Mouse (Mus musculus): ENCODE data around the gene Gm20388. TPM values are rescaled to one million over a fixed set of nuclear protein-coding genes. Genes with fewer than 3 reads are reported as not detected.

Gm20388 gene
- polyA plus RNA-seq, 1 experiment from 2014 or later = 8.3 TPM

DNA sequence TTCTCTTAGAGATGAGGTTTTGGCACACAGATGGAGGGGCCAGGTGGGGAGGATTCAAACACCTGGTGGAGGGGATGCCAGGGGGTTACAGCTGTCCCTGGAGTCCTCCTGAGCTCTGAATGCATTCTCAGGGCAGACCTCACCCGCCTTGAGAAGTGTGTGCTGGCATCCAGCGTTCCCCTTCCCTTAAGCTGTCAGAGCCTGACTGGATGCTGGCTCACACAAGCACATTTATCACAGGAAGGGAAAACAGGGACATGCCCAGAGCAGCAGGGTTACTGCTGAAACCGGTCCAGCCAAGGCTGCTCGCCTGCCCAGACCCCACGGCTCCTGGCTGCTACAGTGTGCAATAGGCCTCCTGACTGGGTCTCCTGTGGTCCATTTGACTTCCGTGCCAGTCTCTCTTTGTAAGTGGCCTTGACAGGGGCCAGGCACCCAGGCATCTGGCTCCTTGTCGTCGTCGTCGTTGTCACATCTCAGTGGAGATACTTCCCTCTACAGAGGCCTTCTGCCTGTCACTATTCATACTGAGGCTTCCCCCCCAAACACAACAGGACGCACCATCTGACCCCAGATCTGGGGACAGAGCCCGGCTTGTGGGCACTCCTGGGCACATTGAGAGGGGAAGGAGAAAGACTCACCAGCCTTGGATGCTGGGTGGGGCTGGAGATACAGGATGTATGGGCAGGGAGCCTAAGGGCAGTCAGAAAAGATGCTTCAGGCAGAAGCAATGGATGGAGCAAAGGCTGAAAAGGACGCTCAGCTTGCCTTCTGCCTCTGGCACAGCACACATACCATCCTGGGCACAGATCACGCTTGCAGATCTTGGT, 2810.4 kb downstream of the Gm20388 start:
- WGBS = 58% methylated on average over 14 of the region's 14 CpGs
- no peaks in the 10 kb centered on the region for H3K4me1 ChIP-seq (replicated peaks; ENCODE audit: control insufficient read depth, insufficient read depth, low read length)
- no peak overlapping the region for H3K4me3 ChIP-seq (ENCODE audit: low read depth, low read length)
- no peak overlapping the region for H3K27ac ChIP-seq (ENCODE audit: low read depth)
- 0 out of 2 replicates have a peak, but pooled peaks cover 10% of the 10 kb centered on the region for H3K27me3 ChIP-seq (replicated peaks; ENCODE audit: control insufficient read depth, insufficient read depth, low read length)
- H3K9ac ChIP-seq (ENCODE audit: low read length) = no peak overlapping the region
- no peak for DNase-seq (ENCODE audit: low spot score)
- H3K9me3 ChIP-seq (ENCODE audit: control insufficient read depth, low read length) = no peaks in the 10 kb centered on the region
- ATAC-seq (replicated peaks; ENCODE audit: low FRiP score, low TSS enrichment, low read depth) = no peak
- H3K4me2 ChIP-seq (ENCODE audit: low read length) = no peak overlapping the region
- no peaks in the 10 kb centered on the region for H3K36me3 ChIP-seq (ENCODE audit: control insufficient read depth, insufficient read depth, low read length)

- 92% methylated on average over 6 of the region's 6 CpGs for WGBS
- Histone ChIP-seq H3K4me1 (replicated peaks; ENCODE audit: control insufficient read depth, insufficient read depth, low read length) (no peaks in the 10 kb centered on the region), H3K27ac (ENCODE audit: low read depth) (no peak overlapping the region), H3K27me3 (replicated peaks; ENCODE audit: control insufficient read depth, insufficient read depth, low read length) (0 out of 2 replicates have a peak, but pooled peaks cover 7% of the 10 kb centered on the region), H3K36me3 (ENCODE audit: control insufficient read depth, insufficient read depth, low read length) (no peaks in the 10 kb centered on the region), H3K9ac (ENCODE audit: low read length) (no peak overlapping the region), H3K4me3 (ENCODE audit: low read depth, low read length) (no peak overlapping the region), H3K4me2 (ENCODE audit: low read length) (no peak overlapping the region), H3K9me3 (ENCODE audit: control insufficient read depth, low read length) (no peaks in the 10 kb centered on the region)
- ATAC-seq (replicated peaks; ENCODE audit: low FRiP score, low TSS enrichment, low read depth) = no peak
- DNase-seq (ENCODE audit: low spot score) = no peak
Observed at GRCm38 (mm10) chr8:122725187-122725586, 2814.5 kb downstream of the Gm20388 start.

- ATAC-seq (replicated peaks; ENCODE audit: low FRiP score, low TSS enrichment, low read depth) (no peak), DNase-seq (ENCODE audit: low spot score) (no peak)
- H3K4me3 ChIP-seq (ENCODE audit: low read depth, low read length) = no peak overlapping the region
- no peak overlapping the region for H3K4me2 ChIP-seq (ENCODE audit: low read length)
- no peaks in the 10 kb centered on the region for H3K27me3 ChIP-seq (replicated peaks; ENCODE audit: control insufficient read depth, insufficient read depth, low read length)
- no peak overlapping the region for H3K9ac ChIP-seq (ENCODE audit: low read length)
- no peaks in the 10 kb centered on the region for H3K4me1 ChIP-seq (replicated peaks; ENCODE audit: control insufficient read depth, insufficient read depth, low read length)
- 66% methylated on average over 2 of the region's 2 CpGs for WGBS
- no peak overlapping the region for H3K27ac ChIP-seq (ENCODE audit: low read depth)
- no peaks in the 10 kb centered on the region for H3K36me3 ChIP-seq (ENCODE audit: control insufficient read depth, insufficient read depth, low read length)
- no peaks in the 10 kb centered on the region for H3K9me3 ChIP-seq (ENCODE audit: control insufficient read depth, low read length)
Observed at GRCm38 (mm10) chr8:122726789-122727188, 2816.1 kb downstream of the Gm20388 start.

DNA sequence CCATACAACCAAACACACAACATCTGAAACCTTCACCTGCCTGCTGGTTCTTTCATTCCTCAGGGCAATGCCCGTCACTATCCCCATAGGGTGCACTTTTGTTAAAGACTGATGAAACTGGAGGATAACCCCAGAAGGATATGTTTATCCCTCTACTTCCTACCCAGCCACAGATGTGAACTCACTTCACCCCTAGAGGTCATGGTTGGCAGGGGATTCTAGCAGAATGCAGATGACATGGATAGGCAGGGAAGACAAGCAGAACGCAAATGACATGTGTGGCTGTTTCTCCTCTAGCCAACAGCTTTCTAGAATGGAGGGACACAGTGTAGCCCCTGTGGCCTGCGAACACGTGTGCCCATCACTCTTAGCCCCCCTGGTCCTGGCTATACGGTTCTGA, 2816.8 kb downstream of the Gm20388 start:
- Histone ChIP-seq H3K4me1 (replicated peaks; ENCODE audit: control insufficient read depth, insufficient read depth, low read length) (no peaks in the 10 kb centered on the region), H3K27me3 (replicated peaks; ENCODE audit: control insufficient read depth, insufficient read depth, low read length) (no peaks in the 10 kb centered on the region), H3K36me3 (ENCODE audit: control insufficient read depth, insufficient read depth, low read length) (no peaks in the 10 kb centered on the region), H3K4me2 (ENCODE audit: low read length) (no peak overlapping the region), H3K9me3 (ENCODE audit: control insufficient read depth, low read length) (no peaks in the 10 kb centered on the region), H3K4me3 (ENCODE audit: low read depth, low read length) (no peak overlapping the region), H3K9ac (ENCODE audit: low read length) (no peak overlapping the region), H3K27ac (ENCODE audit: low read depth) (no peak overlapping the region)
- WGBS = 64% methylated on average over 5 of the region's 5 CpGs
- no peak for DNase-seq (ENCODE audit: low spot score)
- ATAC-seq (replicated peaks; ENCODE audit: low FRiP score, low TSS enrichment, low read depth) = no peak

DNA sequence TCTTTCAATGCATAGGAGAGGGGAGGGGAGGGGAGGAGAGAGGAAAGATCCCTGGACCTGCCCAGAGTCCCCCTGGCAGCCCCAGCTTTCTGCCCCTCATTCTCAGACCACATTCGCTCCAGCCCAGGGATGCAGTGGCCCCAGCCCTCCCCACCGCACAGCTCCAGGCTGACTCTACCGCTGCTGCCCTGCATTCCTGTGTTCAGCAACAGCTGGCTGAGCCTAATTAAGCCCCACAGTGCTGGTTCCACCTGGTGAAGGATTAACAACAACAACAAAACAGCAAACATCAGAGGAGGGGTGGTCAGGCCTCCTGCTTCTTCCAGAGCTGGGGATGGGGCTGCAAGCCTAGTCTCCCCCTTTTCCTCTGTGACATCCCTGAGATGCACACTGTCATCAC, 2818.0 kb downstream of the Gm20388 start:
- Histone ChIP-seq H3K4me1 (replicated peaks; ENCODE audit: control insufficient read depth, insufficient read depth, low read length) (no peaks in the 10 kb centered on the region), H3K27me3 (replicated peaks; ENCODE audit: control insufficient read depth, insufficient read depth, low read length) (no peaks in the 10 kb centered on the region), H3K27ac (ENCODE audit: low read depth) (no peak overlapping the region), H3K9ac (ENCODE audit: low read length) (no peak overlapping the region), H3K4me2 (ENCODE audit: low read length) (no peak overlapping the region), H3K36me3 (ENCODE audit: control insufficient read depth, insufficient read depth, low read length) (no peaks in the 10 kb centered on the region), H3K9me3 (ENCODE audit: control insufficient read depth, low read length) (no peaks in the 10 kb centered on the region), H3K4me3 (ENCODE audit: low read depth, low read length) (no peak overlapping the region)
- 13% methylated on average over 3 of the region's 3 CpGs for WGBS
- no peak for DNase-seq (ENCODE audit: low spot score)
- ATAC-seq (replicated peaks; ENCODE audit: low FRiP score, low TSS enrichment, low read depth) = no peak

DNA sequence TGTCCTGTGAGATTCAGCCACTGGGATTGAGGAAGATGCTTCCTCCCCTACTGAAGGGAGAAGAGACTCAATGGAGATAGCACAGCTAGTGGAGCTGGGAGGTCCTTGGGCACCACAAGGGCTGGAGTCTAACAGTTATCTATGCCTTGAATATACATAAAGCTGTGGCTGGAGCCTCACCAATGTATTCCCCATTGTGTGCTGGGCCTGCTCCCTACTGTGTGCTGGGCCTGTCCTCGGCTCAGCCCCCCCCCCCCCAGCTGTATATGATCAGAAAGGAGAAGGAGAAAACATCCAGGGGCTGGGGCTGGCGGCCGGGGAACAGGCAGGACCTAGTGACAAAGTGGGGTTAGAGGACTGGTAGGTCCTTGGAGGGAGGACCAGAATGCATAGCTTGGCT, 2824.5 kb downstream of the Gm20388 start:
- Histone ChIP-seq H3K27ac (ENCODE audit: low read depth) (no peak overlapping the region), H3K9ac (ENCODE audit: low read length) (no peak overlapping the region), H3K36me3 (ENCODE audit: control insufficient read depth, insufficient read depth, low read length) (no peaks in the 10 kb centered on the region), H3K4me1 (replicated peaks; ENCODE audit: control insufficient read depth, insufficient read depth, low read length) (no peaks in the 10 kb centered on the region), H3K4me3 (ENCODE audit: low read depth, low read length) (no peak overlapping the region), H3K9me3 (ENCODE audit: control insufficient read depth, low read length) (no peaks in the 10 kb centered on the region), H3K27me3 (replicated peaks; ENCODE audit: control insufficient read depth, insufficient read depth, low read length) (0 out of 2 replicates have a peak, but pooled peaks cover 2% of the 10 kb centered on the region), H3K4me2 (ENCODE audit: low read length) (no peak overlapping the region)
- WGBS = 64% methylated on average over 3 of the region's 3 CpGs
- DNase-seq (ENCODE audit: low spot score) (no peak), ATAC-seq (replicated peaks; ENCODE audit: low FRiP score, low TSS enrichment, low read depth) (no peak)

DNA sequence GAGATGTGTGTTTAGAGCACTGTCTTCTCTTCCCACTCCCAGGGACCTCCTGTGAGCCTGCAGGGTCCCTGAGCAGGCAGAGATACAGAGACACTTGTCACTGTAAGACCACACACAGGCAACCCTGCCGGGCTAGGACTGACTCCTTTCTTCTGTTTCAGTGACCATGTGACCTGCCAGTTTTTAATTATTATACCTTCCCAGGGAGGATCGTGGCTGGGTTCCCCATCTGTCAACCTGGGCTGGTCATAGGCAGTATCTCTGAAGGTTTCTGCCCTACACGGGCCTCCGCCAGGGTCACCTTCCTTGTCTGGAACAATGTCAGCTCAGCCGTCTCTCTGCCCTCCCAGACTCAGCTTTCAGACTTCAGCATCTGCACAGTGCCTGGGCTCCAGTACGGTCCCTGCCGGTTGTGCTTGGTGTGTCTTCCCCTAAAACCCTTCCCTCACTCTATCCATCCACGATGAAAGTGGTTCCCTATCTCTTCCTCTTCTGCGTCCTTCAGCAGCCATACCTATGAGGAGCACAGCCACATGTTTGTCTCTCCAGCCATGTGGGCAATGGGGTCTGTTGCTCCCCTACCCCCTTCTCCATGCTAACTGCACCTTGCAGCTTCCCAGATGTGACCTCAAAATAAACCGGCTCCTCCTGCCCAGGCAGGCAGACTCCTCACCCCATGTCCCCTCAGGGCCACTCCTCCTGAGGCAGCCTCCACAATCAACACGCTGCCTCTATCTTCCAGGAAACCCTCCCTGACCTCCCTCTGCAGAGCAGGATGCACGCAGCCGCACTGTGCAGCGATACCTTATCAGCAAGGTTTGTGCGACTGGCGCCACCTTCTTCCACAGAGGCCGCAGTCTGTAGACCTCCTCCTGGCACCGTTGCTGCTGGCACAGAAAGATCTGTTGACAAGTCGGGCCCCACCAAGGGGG, 2825.2 kb downstream of the Gm20388 start:
- 54% methylated on average over 19 of the region's 19 CpGs for WGBS
- ATAC-seq (replicated peaks; ENCODE audit: low FRiP score, low TSS enrichment, low read depth) (no peak), DNase-seq (ENCODE audit: low spot score) (no peak)
- Histone ChIP-seq H3K27ac (ENCODE audit: low read depth) (no peak overlapping the region), H3K4me3 (ENCODE audit: low read depth, low read length) (no peak overlapping the region), H3K36me3 (ENCODE audit: control insufficient read depth, insufficient read depth, low read length) (no peaks in the 10 kb centered on the region), H3K9me3 (ENCODE audit: control insufficient read depth, low read length) (no peaks in the 10 kb centered on the region), H3K4me2 (ENCODE audit: low read length) (no peak overlapping the region), H3K9ac (ENCODE audit: low read length) (no peak overlapping the region), H3K4me1 (replicated peaks; ENCODE audit: control insufficient read depth, insufficient read depth, low read length) (no peaks in the 10 kb centered on the region), H3K27me3 (replicated peaks; ENCODE audit: control insufficient read depth, insufficient read depth, low read length) (0 out of 2 replicates have a peak, but pooled peaks cover 2% of the 10 kb centered on the region)

- Histone ChIP-seq H3K27ac (ENCODE audit: low read depth) (no peak overlapping the region), H3K4me2 (ENCODE audit: low read length) (no peak overlapping the region), H3K4me1 (replicated peaks; ENCODE audit: control insufficient read depth, insufficient read depth, low read length) (no peaks in the 10 kb centered on the region), H3K27me3 (replicated peaks; ENCODE audit: control insufficient read depth, insufficient read depth, low read length) (peaks cover 7% of the 10 kb centered on the region; the same call in 1 of the 2 replicates), H3K4me3 (ENCODE audit: low read depth, low read length) (no peak overlapping the region), H3K9me3 (ENCODE audit: control insufficient read depth, low read length) (no peaks in the 10 kb centered on the region), H3K36me3 (ENCODE audit: control insufficient read depth, insufficient read depth, low read length) (no peaks in the 10 kb centered on the region), H3K9ac (ENCODE audit: low read length) (no peak overlapping the region)
- DNase-seq (ENCODE audit: low spot score) = no peak
- no peak for ATAC-seq (replicated peaks; ENCODE audit: low FRiP score, low TSS enrichment, low read depth)
- 88% methylated on average over 11 of the region's 11 CpGs for WGBS
Observed at GRCm38 (mm10) chr8:122736623-122737022, 2826.0 kb downstream of the Gm20388 start.
